Mouse (Mus musculus) heart, postnatal 0 days (tissue): ENCODE measurements around the gene Kcnn4. TPM values are rescaled to one million over a fixed set of nuclear protein-coding genes. Genes with fewer than 3 reads are reported as not detected.

Experiments
- ATAC-seq: fragments of 200-750 bp; cut with Nextera tagmentation; 2 replicates; pipeline ENCODE4 v1.8.0; 2017; ENCODE audit warnings: low read depth, moderate number of reproducible peaks, moderate library complexity; ENCODE audit not compliant: insufficient read depth
- DNase-seq: peaks from one replicate; pipeline ENCODE4 v3.0.0-alpha.2; 2016; ENCODE audit warnings: low spot score
- H3K27ac ChIP-seq: fragments of 300-500 bp; sonication (generic); 2 replicates; pipeline ENCODE4 v1.5.1; 2014; ENCODE audit warnings: low read depth, mild to moderate bottlenecking
- H3K27me3 ChIP-seq: fragments of 300-500 bp; sonication (generic); 2 replicates; pipeline ENCODE4 v1.6.1; 2014; ENCODE audit warnings: low read length, mixed read lengths; ENCODE audit not compliant: control insufficient read depth, insufficient read depth
- H3K36me3 ChIP-seq: fragments of 300-500 bp; sonication (generic); replicated peaks from 2 replicates; pipeline ENCODE4 v1.6.1; 2014; ENCODE audit warnings: low read length, mixed read lengths; ENCODE audit not compliant: control insufficient read depth, insufficient read depth
- H3K4me1 ChIP-seq: fragments of 300-500 bp; sonication (generic); 2 replicates; pipeline ENCODE4 v1.6.1; 2014; ENCODE audit warnings: antibody characterized with exemption; ENCODE audit not compliant: control insufficient read depth, insufficient read depth
- H3K4me2 ChIP-seq: fragments of 300-500 bp; sonication (generic); 2 replicates; pipeline ENCODE4 v1.6.1; 2014; ENCODE audit warnings: low read depth, mild to moderate bottlenecking, low read length, moderate library complexity
- H3K4me3 ChIP-seq: fragments of 300-500 bp; sonication (generic); 2 replicates; pipeline ENCODE4 v1.5.1; 2014; ENCODE audit warnings: low read depth, low read length
- H3K9ac ChIP-seq: fragments of 300-500 bp; sonication (generic); replicated peaks from 2 replicates; pipeline ENCODE4 v1.6.1; 2014; ENCODE audit warnings: low read depth, low read length, mixed read lengths
- H3K9me3 ChIP-seq: fragments of 300-500 bp; sonication (generic); replicated peaks from 2 replicates; pipeline ENCODE4 v1.6.1; 2016; ENCODE audit warnings: low read length; ENCODE audit not compliant: control insufficient read depth
- CTCF ChIP-seq: IDR thresholded peaks from 2 replicates; pipeline ENCODE4 v1.5.1; 2016; ENCODE audit warnings: antibody characterized with exemption, control low read depth, low read depth
- EP300 ChIP-seq: IDR thresholded peaks from 2 replicates; pipeline ENCODE4 v1.6.1; 2016; ENCODE audit warnings: antibody characterized with exemption, low read depth
- WGBS: fragments of 180-500 bp; shearing (Covaris S2); extraction: QIAGEN DNeasy Blood & Tissue Kit; methylation state at CpG from one replicate; pipeline ENCODE4 v1.1.7; 2014; 5-methylcytosine and 5-hydroxymethylcytosine counted together
- polyA plus RNA-seq: library from polyadenylated mRNA; unstranded; fragments of >200 nt; fragmentation: Nextera tagmentation; extraction: Ambion mirVana; gene quantifications from 2 replicates; pipeline ENCODE4 v1.2.1, GENCODE M21; 2015
- total RNA-seq: library from RNA; depleted of rRNA; stranded (reverse); fragments of >200 nt; gene quantifications from 2 replicates; pipeline ENCODE4 v1.2.3, GENCODE M21; 2014; ENCODE audit warnings: low replicate concordance; rRNA removed

Gene Kcnn4
- total RNA-seq (0.69 and 2.0 TPM in 2 replicates), polyA plus RNA-seq (0.85 and 0.98 TPM in 2 replicates)

GRCm38 (mm10) chr7:24369731-24370541 lies at the start of gene Kcnn4:
Gene Kcnn4 (plus strand): TSS chr7:24370263.
- no peaks in the 10 kb centered on the region for H3K27me3 ChIP-seq
- no peaks in the 10 kb centered on the region for H3K9me3 ChIP-seq
- TF ChIP-seq CTCF (no peak), EP300 (no peak)
- H3K36me3 ChIP-seq = no peaks in the 10 kb centered on the region
- 31% methylated on average over 23 of the region's 23 CpGs for WGBS
- peak within 1 kb of the TSS; percentile 53; the same call in 1 of the 2 replicates for H3K27ac ChIP-seq
- ATAC-seq (no peak), DNase-seq (no peak)
- peak within 1 kb of the TSS; percentile 26; the same call in 1 of the 2 replicates for H3K4me3 ChIP-seq
- H3K9ac ChIP-seq = no peak within 1 kb of the TSS
- peaks cover 4% of the 10 kb centered on the region; the same call in 1 of the 2 replicates for H3K4me1 ChIP-seq
- peak within 1 kb of the TSS; percentile 30; the same call in 1 of the 2 replicates for H3K4me2 ChIP-seq

- H3K36me3 ChIP-seq = no peaks in the 10 kb centered on the region
- H3K9me3 ChIP-seq = peaks cover 10% of the 10 kb centered on the region; the same call in 1 of the 2 replicates
- H3K27me3 ChIP-seq = peaks cover 5% of the 10 kb centered on the region; the same call in 1 of the 2 replicates
- WGBS = 63% methylated on average over 4 of the region's 4 CpGs
- no peaks in the 10 kb centered on the region for H3K4me1 ChIP-seq
- no peak overlapping the region for H3K4me2 ChIP-seq
- ATAC-seq (no peak), DNase-seq (no peak)
- no peak for TF ChIP-seq EP300
- TF ChIP-seq CTCF = no peak
- no peak overlapping the region for H3K4me3 ChIP-seq
- no peak overlapping the region for H3K9ac ChIP-seq
- no peak overlapping the region for H3K27ac ChIP-seq
Observed at GRCm38 (mm10) chr7:24322593-24322992, 47.5 kb upstream of the Kcnn4 start.

GRCm38 (mm10) chr7:24325197-24325596 lies 44.9 kb upstream of the Kcnn4 start:
- TF ChIP-seq EP300 = no peak
- TF ChIP-seq CTCF = no peak
- DNase-seq = no peak
- ATAC-seq = no peak
- no peak overlapping the region for H3K27ac ChIP-seq
- H3K9ac ChIP-seq = no peak overlapping the region
- 85% methylated on average over 6 of the region's 6 CpGs for WGBS
- peak overlapping the region; percentile 31; the same call in 1 of the 2 replicates for H3K4me3 ChIP-seq
- H3K27me3 ChIP-seq = peaks cover 5% of the 10 kb centered on the region; the same call in 1 of the 2 replicates
- peaks cover 10% of the 10 kb centered on the region; the same call in 1 of the 2 replicates for H3K9me3 ChIP-seq
- no peaks in the 10 kb centered on the region for H3K4me1 ChIP-seq
- H3K36me3 ChIP-seq = no peaks in the 10 kb centered on the region
- peak overlapping the region; percentile 60; the same call in 1 of the 2 replicates for H3K4me2 ChIP-seq

GRCm38 (mm10) chr7:24325675-24326128 lies 44.4 kb upstream of the Kcnn4 start:
- Histone ChIP-seq H3K9ac (no peak overlapping the region), H3K9me3 (peaks cover 10% of the 10 kb centered on the region; the same call in 1 of the 2 replicates), H3K4me3 (peak overlapping the region; percentile 31), H3K27me3 (peaks cover 5% of the 10 kb centered on the region; the same call in 1 of the 2 replicates), H3K4me2 (peak overlapping the region; percentile 60), H3K27ac (no peak overlapping the region), H3K36me3 (no peaks in the 10 kb centered on the region), H3K4me1 (no peaks in the 10 kb centered on the region)
- ATAC-seq (no peak), DNase-seq (no peak)
- WGBS = 4% methylated on average over 13 of the region's 13 CpGs
- no peak for TF ChIP-seq EP300

- ATAC-seq (no peak), DNase-seq (no peak)
- peak overlapping the region; percentile 31 for H3K4me3 ChIP-seq
- no peak overlapping the region for H3K9ac ChIP-seq
- no peaks in the 10 kb centered on the region for H3K36me3 ChIP-seq
- H3K4me1 ChIP-seq = no peaks in the 10 kb centered on the region
- peaks cover 5% of the 10 kb centered on the region; the same call in 1 of the 2 replicates for H3K27me3 ChIP-seq
- 49% methylated on average over 20 of the region's 20 CpGs for WGBS
- H3K27ac ChIP-seq = no peak overlapping the region
- H3K4me2 ChIP-seq = peak overlapping the region; percentile 60
- TF ChIP-seq EP300 = no peak
- TF ChIP-seq CTCF = no peak
- peaks cover 10% of the 10 kb centered on the region; the same call in 1 of the 2 replicates for H3K9me3 ChIP-seq
Observed at GRCm38 (mm10) chr7:24326273-24327135, 43.6 kb upstream of the Kcnn4 start.
